Mouse (Mus musculus) lung, embryonic 14.5 days (tissue): ENCODE data around the gene Fuz. TPM values are rescaled to one million over a fixed set of nuclear protein-coding genes. Genes with fewer than 3 reads are reported as not detected.
A peak's percentile ranks its signal among the peaks of the same experiment; 100 is the strongest.

Source experiments
- ATAC-seq: fragments of 200-750 bp; cut with Nextera tagmentation; 2 replicates; pipeline ENCODE4 v1.8.0; 2017; ENCODE audit warnings: mild to moderate bottlenecking, moderate TSS enrichment, moderate library complexity; ENCODE audit not compliant: insufficient read depth
- DNase-seq: peaks from one replicate; pipeline ENCODE4 v3.0.0-alpha.2; 2015
- H3K27ac ChIP-seq: fragments of 300-500 bp; sonication (generic); 2 replicates; pipeline ENCODE4 v1.5.1; 2014; ENCODE audit warnings: low read depth, mild to moderate bottlenecking, moderate library complexity
- H3K27me3 ChIP-seq: fragments of 300-500 bp; sonication (generic); 2 replicates; pipeline ENCODE4 v1.6.1; 2014; ENCODE audit warnings: low read length, control low read depth; ENCODE audit not compliant: insufficient read depth
- H3K36me3 ChIP-seq: fragments of 300-500 bp; sonication (generic); 2 replicates; pipeline ENCODE4 v1.6.1; 2014; ENCODE audit warnings: control low read depth; ENCODE audit not compliant: insufficient read depth
- H3K4me1 ChIP-seq: fragments of 300-500 bp; sonication (generic); 2 replicates; pipeline ENCODE4 v1.6.1; 2014; ENCODE audit warnings: antibody characterized with exemption, control low read depth; ENCODE audit not compliant: insufficient read depth
- H3K4me2 ChIP-seq: fragments of 300-500 bp; sonication (generic); 2 replicates; pipeline ENCODE4 v1.6.1; 2014; ENCODE audit warnings: mild to moderate bottlenecking
- H3K4me3 ChIP-seq: fragments of 300-500 bp; sonication (generic); 2 replicates; pipeline ENCODE4 v1.5.1; 2014; ENCODE audit warnings: low read depth, low read length
- H3K9ac ChIP-seq: fragments of 300-500 bp; sonication (generic); 2 replicates; pipeline ENCODE4 v1.6.1; 2014
- H3K9me3 ChIP-seq: fragments of 300-500 bp; sonication (generic); 2 replicates; pipeline ENCODE4 v1.6.1; 2016; ENCODE audit warnings: low read depth, low read length, control low read depth
- CTCF ChIP-seq: IDR thresholded peaks from 2 replicates; pipeline ENCODE4 v1.5.1; 2016; ENCODE audit warnings: antibody characterized with exemption, low read depth
- WGBS: fragments of 180-500 bp; shearing (Covaris S2); extraction: QIAGEN DNeasy Blood & Tissue Kit; methylation state at CpG from one replicate; pipeline ENCODE4 v1.1.7; 2014; 5-methylcytosine and 5-hydroxymethylcytosine counted together
- polyA plus RNA-seq: library from polyadenylated mRNA; unstranded; fragments of >200 nt; fragmentation: Nextera tagmentation; extraction: Ambion mirVana; gene quantifications from 2 replicates; pipeline ENCODE4 v1.2.1, GENCODE M21; 2014

The Fuz gene
- polyA plus RNA-seq, 1 experiment from 2014 or later = 19.1 TPM

DNA sequence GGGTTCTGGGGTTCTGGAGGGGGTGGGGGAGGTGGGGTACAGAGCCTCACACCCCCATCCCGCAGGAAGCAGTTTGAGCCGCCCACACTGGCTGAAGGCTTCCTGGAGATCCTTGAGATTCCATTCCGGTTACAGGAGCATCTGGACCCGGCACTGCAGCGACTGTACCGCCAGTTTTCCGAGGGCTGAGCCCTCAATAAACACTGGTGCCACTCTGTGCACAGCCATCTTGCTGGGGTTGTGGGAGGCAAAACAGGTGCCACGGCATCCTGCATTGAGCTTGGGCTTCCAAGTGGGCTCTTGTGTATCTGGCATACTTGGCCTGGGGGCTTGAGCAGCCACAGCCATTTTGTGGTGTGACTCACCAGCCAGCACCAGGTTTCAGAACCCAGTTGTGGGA is 33.4 kb upstream of the Fuz start:
- no peak for ATAC-seq
- Histone ChIP-seq H3K36me3 (peaks cover 56% of the 10 kb centered on the region), H3K9ac (no peak overlapping the region), H3K27ac (no peak overlapping the region; the same call in 1 of the 2 replicates), H3K4me3 (no peak overlapping the region), H3K9me3 (no peaks in the 10 kb centered on the region), H3K27me3 (no peaks in the 10 kb centered on the region), H3K4me2 (no peak overlapping the region), H3K4me1 (peaks cover 17% of the 10 kb centered on the region)
- 65% methylated on average over 8 of the region's 8 CpGs for WGBS
- no peak for DNase-seq
- no peak for TF ChIP-seq CTCF

GRCm38 (mm10) chr7:44863210-44863609 is 32.7 kb upstream of the Fuz start:
- Histone ChIP-seq H3K36me3 (peaks cover 56% of the 10 kb centered on the region), H3K4me2 (no peak overlapping the region), H3K9ac (no peak overlapping the region), H3K9me3 (no peaks in the 10 kb centered on the region), H3K4me3 (no peak overlapping the region), H3K27me3 (no peaks in the 10 kb centered on the region), H3K27ac (no peak overlapping the region), H3K4me1 (peaks cover 23% of the 10 kb centered on the region)
- no peak for DNase-seq
- 78% methylated on average over 14 of the region's 14 CpGs for WGBS
- no peak for ATAC-seq
- TF ChIP-seq CTCF = no peak

DNA sequence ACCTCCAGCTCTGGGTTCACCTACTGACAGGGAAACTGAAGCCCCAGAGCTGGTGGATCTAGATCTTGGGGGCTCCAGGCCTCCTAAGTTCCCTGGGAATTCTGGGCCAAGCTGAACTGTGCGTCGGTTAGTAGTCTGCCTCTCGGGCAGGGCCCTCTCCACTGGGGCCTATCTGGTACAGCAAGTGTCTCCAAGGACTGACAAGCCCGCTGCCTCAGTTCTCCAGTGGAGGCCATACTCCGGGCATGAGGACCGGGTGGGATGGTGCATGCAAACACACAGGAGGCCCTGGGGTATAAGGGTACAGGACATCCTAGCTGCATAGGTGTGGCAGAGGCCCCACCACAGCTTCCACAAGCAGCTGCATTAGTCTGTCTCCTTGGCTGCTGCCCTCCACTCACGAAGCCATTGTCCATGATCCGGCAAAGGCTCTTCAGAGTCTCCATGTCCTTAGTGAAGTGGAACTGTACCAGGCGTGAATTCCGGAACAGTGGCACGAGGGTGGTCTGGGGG is 31.8 kb upstream of the Fuz start:
- DNase-seq (no peak), ATAC-seq (no peak)
- Histone ChIP-seq H3K27ac (no peak overlapping the region), H3K4me2 (no peak overlapping the region), H3K9me3 (no peaks in the 10 kb centered on the region), H3K36me3 (peaks cover 56% of the 10 kb centered on the region), H3K27me3 (no peaks in the 10 kb centered on the region), H3K4me3 (no peak overlapping the region), H3K4me1 (peaks cover 24% of the 10 kb centered on the region), H3K9ac (no peak overlapping the region)
- no peak for TF ChIP-seq CTCF
- 87% methylated on average over 11 of the region's 11 CpGs for WGBS

GRCm38 (mm10) chr7:44864595-44865542 is 31.0 kb upstream of the Fuz start:
- Histone ChIP-seq H3K9ac (no peak overlapping the region), H3K4me1 (peaks cover 24% of the 10 kb centered on the region), H3K9me3 (no peaks in the 10 kb centered on the region), H3K4me3 (no peak overlapping the region), H3K36me3 (peaks cover 53% of the 10 kb centered on the region), H3K4me2 (peak overlapping the region; percentile 68; the same call in 1 of the 2 replicates), H3K27ac (peak overlapping the region; percentile 78; the same call in 1 of the 2 replicates), H3K27me3 (no peaks in the 10 kb centered on the region)
- no peak for TF ChIP-seq CTCF
- DNase-seq = no peak
- no peak for ATAC-seq
- WGBS = 75% methylated on average over 24 of the region's 24 CpGs

GRCm38 (mm10) chr7:44866276-44867009 is 29.4 kb upstream of the Fuz start:
- WGBS = 40% methylated on average over 15 of the region's 15 CpGs
- H3K27ac ChIP-seq = peak overlapping the region; percentile 78
- peaks cover 27% of the 10 kb centered on the region for H3K4me1 ChIP-seq
- TF ChIP-seq CTCF = peak; percentile 37
- peaks cover 52% of the 10 kb centered on the region for H3K36me3 ChIP-seq
- peak overlapping the region; percentile 68 for H3K4me2 ChIP-seq
- no peaks in the 10 kb centered on the region for H3K9me3 ChIP-seq
- ATAC-seq (peak; percentile 11; the same call in 1 of the 2 replicates), DNase-seq (peak; percentile 89)
- H3K9ac ChIP-seq = peak overlapping the region; percentile 99
- no peaks in the 10 kb centered on the region for H3K27me3 ChIP-seq
- peak overlapping the region; percentile 99 for H3K4me3 ChIP-seq

DNA sequence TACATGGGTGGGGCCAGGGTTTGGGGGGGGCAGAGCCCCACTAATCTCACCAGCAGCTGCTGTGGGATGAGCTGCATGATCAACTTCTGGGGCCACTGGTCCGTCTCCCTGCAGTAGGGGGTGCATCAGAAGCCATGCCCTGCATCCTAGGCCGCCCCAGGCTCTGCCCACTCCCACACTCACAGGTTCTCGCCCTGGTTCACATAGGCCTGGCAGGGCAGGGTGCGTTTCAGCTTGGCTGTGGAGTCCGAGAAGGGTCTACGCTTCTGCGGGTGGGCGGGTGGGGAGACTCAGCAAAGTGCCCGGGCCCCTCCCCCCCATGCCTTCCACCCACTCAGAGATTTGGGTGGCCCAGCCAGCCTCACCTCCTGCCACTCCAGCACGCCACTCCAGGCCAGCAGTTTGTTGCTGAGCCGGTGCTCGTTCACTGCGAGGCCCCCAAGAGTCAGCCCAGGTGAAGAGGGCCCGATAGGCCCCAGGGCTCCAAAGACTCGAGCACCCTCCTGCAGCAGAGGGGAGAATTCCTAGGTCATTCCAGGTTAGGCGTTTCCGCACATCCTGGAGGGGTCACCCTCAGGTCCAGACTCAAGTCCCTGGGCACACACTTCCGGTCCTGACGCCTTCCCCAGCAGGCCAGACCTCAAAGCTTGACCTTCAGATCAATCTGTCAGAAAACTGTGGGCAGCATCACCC is 28.7 kb upstream of the Fuz start:
- peak overlapping the region; percentile 78; the same call in 1 of the 2 replicates for H3K27ac ChIP-seq
- peaks cover 44% of the 10 kb centered on the region for H3K36me3 ChIP-seq
- peaks cover 27% of the 10 kb centered on the region for H3K4me1 ChIP-seq
- DNase-seq (no peak), ATAC-seq (no peak)
- no peaks in the 10 kb centered on the region for H3K9me3 ChIP-seq
- WGBS = 42% methylated on average over 16 of the region's 19 CpGs
- H3K4me2 ChIP-seq = peak overlapping the region; percentile 68
- no peak for TF ChIP-seq CTCF
- H3K4me3 ChIP-seq = peak overlapping the region; percentile 99
- peak overlapping the region; percentile 99 for H3K9ac ChIP-seq
- no peaks in the 10 kb centered on the region for H3K27me3 ChIP-seq
